Mouse (Mus musculus) small intestine, adult 2 months (tissue): ENCODE data around the gene Atraid.

ENCODE experiments used
- CTCF ChIP-seq: fragments of 200-500 bp; IDR thresholded peaks from 2 replicates; pipeline ENCODE4 v1.5.1; 2012; ENCODE audit warnings: low read depth, mild to moderate bottlenecking, control low read depth, inconsistent platforms, low read length, moderate library complexity, mixed read lengths; ENCODE audit not compliant: insufficient replicate concordance, insufficient read length; ENCODE audit errors: extremely low read depth
- POLR2A ChIP-seq: fragments of 200-500 bp; IDR thresholded peaks from 2 replicates; pipeline ENCODE4 v1.6.1; 2012; ENCODE audit warnings: low read depth, mild to moderate bottlenecking, control low read depth, inconsistent platforms, low read length, moderate library complexity

DNA sequence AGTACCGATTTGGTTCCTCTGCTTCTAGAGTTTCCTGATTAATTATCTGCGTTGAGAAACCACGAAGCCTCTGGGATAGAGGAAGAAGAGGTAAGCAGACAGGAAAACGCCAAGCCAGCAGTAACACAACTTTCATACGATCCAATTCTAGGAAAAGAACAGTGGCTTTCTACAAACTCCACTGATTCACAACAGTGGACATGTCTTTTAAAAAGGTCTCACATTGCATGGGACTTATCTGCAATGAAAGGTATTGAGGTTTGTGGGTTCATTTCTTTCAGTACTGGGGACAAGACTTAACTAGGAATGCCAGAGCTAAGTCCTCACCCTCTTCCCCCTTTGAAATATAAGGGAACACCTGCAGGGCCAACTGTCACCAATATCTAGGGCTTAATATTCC lies 1.0 kb upstream of the Atraid start:
- TF ChIP-seq POLR2A (no peak), CTCF (no peak)
